Mouse (Mus musculus): ENCODE results near the gene Fam92b.

DNA sequence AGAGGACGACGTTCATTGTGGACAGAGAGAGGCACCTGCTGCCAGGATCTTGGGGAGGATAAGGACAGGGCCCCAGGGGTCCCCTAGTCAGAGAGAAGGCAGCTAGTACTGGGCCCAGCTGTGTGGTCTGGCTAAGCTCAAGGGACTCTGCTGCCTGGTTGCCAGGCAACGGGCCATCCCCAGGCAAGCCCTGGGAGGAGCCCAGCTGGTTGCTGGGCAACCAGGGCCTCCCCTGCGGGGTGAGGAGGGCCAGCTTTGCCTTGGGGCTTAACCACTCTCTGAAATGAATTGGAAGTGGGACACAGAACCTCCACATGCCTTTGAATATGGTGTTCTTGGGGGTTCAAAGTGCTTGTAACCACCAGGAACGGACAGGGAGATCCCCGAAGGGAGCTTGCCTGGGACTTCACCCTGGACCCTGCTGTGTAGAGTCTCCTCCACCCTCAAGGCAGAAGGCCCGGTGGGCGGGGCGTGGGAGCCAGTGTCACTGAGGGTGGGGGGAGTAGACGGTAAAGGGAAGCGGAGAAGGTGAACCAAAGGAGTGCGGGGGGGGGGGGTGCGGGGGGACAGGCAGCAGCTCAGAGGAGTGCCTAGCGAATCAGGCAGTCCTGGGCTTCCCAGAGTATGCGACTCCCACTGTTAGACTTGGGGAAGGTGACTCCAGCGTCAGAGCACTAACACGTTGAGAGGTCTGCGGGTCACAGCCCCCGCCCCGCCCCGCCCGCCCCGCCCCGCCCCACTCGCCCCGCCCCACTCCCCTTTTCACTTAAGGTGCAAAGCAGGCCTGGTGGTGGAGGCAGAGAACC, at the start of gene Fam92b:
- TF ChIP-seq CTCF (IDR thresholded peaks at IDR 0.05; ENCODE audit: insufficient read depth, low read depth, low read length) (no peak), POLR2A (IDR thresholded peaks at IDR 0.05; ENCODE audit: insufficient read depth, low read depth, low read length) (no peak)
